Mouse (Mus musculus): Measurements from ENCODE around the gene Gdpd5. TPM values are rescaled to one million over a fixed set of nuclear protein-coding genes. Genes with fewer than 3 reads are reported as not detected.
A peak's percentile ranks its signal among the peaks of the same experiment; 100 is the strongest.

Gdpd5 gene
- total RNA-seq, 2 experiments from 2014 or later = 18.8 to 24.5 TPM

- DNase-seq (ENCODE audit: low spot score in 2 of 2) = peak in 1 of 2 experiments; percentile 82
Measured at GRCm38 (mm10) chr7:99365069-99365468, 16.1 kb upstream of the Gdpd5 start.

GRCm38 (mm10) chr7:99366716-99367115, 14.5 kb upstream of the Gdpd5 start:
- no peak for DNase-seq (ENCODE audit: low spot score in 2 of 2)

- DNase-seq (ENCODE audit: low spot score in 2 of 2) = peak in 1 of 2 experiments; percentile 45
Measured at GRCm38 (mm10) chr7:99374325-99374724, 6.9 kb upstream of the Gdpd5 start.

GRCm38 (mm10) chr7:99375455-99375854, 5.8 kb upstream of the Gdpd5 start:
- DNase-seq (ENCODE audit: low spot score in 2 of 2) = peak in 1 of 2 experiments; percentile 87

- no peak for DNase-seq (ENCODE audit: low spot score in 2 of 2)
Measured at GRCm38 (mm10) chr7:99378870-99379269, 2.3 kb upstream of the Gdpd5 start.

- DNase-seq (ENCODE audit: low spot score in 2 of 2) = peak in 1 of 2 experiments; percentile 47
Measured at GRCm38 (mm10) chr7:99380491-99381213, 562 bp upstream of the Gdpd5 start.

GRCm38 (mm10) chr7:99382088-99383000, 1.1 kb downstream of the Gdpd5 start:
- no peak for DNase-seq (ENCODE audit: low spot score in 2 of 2)

- DNase-seq (ENCODE audit: low spot score in 2 of 2) = no peak
Measured at GRCm38 (mm10) chr7:99383246-99383645, 2.0 kb downstream of the Gdpd5 start.

GRCm38 (mm10) chr7:99384101-99384611, 2.9 kb downstream of the Gdpd5 start:
- DNase-seq (ENCODE audit: low spot score in 2 of 2) = no peak

- DNase-seq (ENCODE audit: low spot score in 2 of 2) = no peak
Measured at GRCm38 (mm10) chr7:99386030-99386429, 4.8 kb downstream of the Gdpd5 start.

- no peak for DNase-seq (ENCODE audit: low spot score in 2 of 2)
Measured at GRCm38 (mm10) chr7:99386811-99387210, 5.6 kb downstream of the Gdpd5 start.

- DNase-seq (ENCODE audit: low spot score in 2 of 2) = no peak
Measured at GRCm38 (mm10) chr7:99387356-99387755, 6.1 kb downstream of the Gdpd5 start.

GRCm38 (mm10) chr7:99390559-99390958, 9.3 kb downstream of the Gdpd5 start:
- no peak for DNase-seq (ENCODE audit: low spot score in 2 of 2)

- no peak for DNase-seq (ENCODE audit: low spot score in 2 of 2)
Measured at GRCm38 (mm10) chr7:99392696-99393095, 11.5 kb downstream of the Gdpd5 start.

GRCm38 (mm10) chr7:99393711-99394325, 12.6 kb downstream of the Gdpd5 start:
- DNase-seq (ENCODE audit: low spot score in 2 of 2) = peak in 1 of 2 experiments; percentile 37

GRCm38 (mm10) chr7:99395385-99395784, 14.2 kb downstream of the Gdpd5 start:
- DNase-seq (ENCODE audit: low spot score in 2 of 2) = no peak

- DNase-seq (ENCODE audit: low spot score in 2 of 2) = no peak
Measured at GRCm38 (mm10) chr7:99395908-99396616, 14.8 kb downstream of the Gdpd5 start.

- DNase-seq (ENCODE audit: low spot score in 2 of 2) = no peak
Measured at GRCm38 (mm10) chr7:99396994-99397659, 15.9 kb downstream of the Gdpd5 start.

GRCm38 (mm10) chr7:99401373-99401772, 20.2 kb downstream of the Gdpd5 start:
- DNase-seq (ENCODE audit: low spot score in 2 of 2) = no peak

- no peak for DNase-seq (ENCODE audit: low spot score in 2 of 2)
Measured at GRCm38 (mm10) chr7:99402477-99402876, 21.3 kb downstream of the Gdpd5 start.
